Mouse (Mus musculus): ENCODE measurements around the gene Neu2. TPM values are rescaled to one million over a fixed set of nuclear protein-coding genes. Genes with fewer than 3 reads are reported as not detected.
A peak's percentile ranks its signal among the peaks of the same experiment; 100 is the strongest.

Neu2 gene
- polyA plus RNA-seq, 1 experiment from 2014 or later, result 1.2 TPM

DNA sequence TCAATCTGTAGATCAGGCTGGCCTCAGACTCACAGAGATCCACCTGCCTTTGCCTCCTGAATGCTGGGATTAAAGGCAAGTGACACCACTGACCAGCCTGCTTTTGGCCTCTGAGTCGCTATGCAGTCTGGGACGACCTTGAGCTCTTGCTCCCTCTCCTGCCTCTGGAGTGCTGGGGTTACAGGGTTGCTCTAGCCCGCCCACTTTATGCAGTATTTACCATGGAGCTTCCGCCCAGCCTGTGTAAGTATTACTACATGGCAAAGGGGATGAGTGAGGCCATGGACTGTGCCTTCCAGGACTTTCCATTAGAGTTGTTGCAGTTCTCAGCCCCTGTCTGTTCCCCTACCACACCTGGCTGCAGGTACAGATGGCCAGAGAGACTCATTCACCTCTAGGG lies 22.7 kb downstream of the Neu2 start:
- H3K9ac ChIP-seq (replicated peaks; ENCODE audit: low read length), result no peak overlapping the region
- H3K4me1 ChIP-seq (ENCODE audit: insufficient read depth, low read length), result no peaks in the 10 kb centered on the region
- no peak overlapping the region for H3K4me3 ChIP-seq (ENCODE audit: low read length)
- no peaks in the 10 kb centered on the region for H3K9me3 ChIP-seq (ENCODE audit: low read length)
- peak; percentile 27; the same call in 1 of the 2 replicates for ATAC-seq (ENCODE audit: low FRiP score, low TSS enrichment)
- no peak overlapping the region for H3K4me2 ChIP-seq (replicated peaks; ENCODE audit: low read depth, low read length)
- WGBS, result 85% methylated on average over 4 of the region's 4 CpGs
- no peak overlapping the region for H3K27ac ChIP-seq (ENCODE audit: low read length)
- no peaks in the 10 kb centered on the region for H3K36me3 ChIP-seq (ENCODE audit: insufficient read depth, low read length)
- no peaks in the 10 kb centered on the region for H3K27me3 ChIP-seq (ENCODE audit: insufficient read depth, low read length)

DNA sequence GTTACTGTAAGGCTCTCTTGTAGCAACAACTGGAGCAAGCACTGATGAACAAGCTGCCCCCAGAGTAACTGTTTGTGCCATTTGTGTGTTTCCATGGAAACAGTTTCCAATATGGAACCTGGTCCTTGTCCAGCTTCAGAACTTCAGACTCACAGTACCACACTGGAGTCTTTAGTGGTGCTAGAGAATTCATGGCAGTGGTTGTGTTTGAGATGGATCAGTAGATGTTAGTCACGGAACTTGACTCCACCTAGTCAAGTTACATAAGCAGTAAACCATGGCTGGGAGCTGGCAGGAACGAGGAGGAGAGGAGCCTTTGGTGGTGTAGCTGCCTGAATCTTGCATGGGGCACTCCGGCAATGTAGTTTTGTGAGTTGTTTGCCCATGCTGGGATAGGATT lies 24.4 kb downstream of the Neu2 start:
- H3K4me2 ChIP-seq (replicated peaks; ENCODE audit: low read depth, low read length), result no peak overlapping the region
- H3K27ac ChIP-seq (ENCODE audit: low read length), result no peak overlapping the region
- WGBS, result 53% methylated on average over 3 of the region's 3 CpGs
- H3K9me3 ChIP-seq (ENCODE audit: low read length), result no peaks in the 10 kb centered on the region
- H3K36me3 ChIP-seq (ENCODE audit: insufficient read depth, low read length), result no peaks in the 10 kb centered on the region
- H3K4me1 ChIP-seq (ENCODE audit: insufficient read depth, low read length), result no peaks in the 10 kb centered on the region
- no peak overlapping the region for H3K9ac ChIP-seq (replicated peaks; ENCODE audit: low read length)
- no peaks in the 10 kb centered on the region for H3K27me3 ChIP-seq (ENCODE audit: insufficient read depth, low read length)
- no peak overlapping the region for H3K4me3 ChIP-seq (ENCODE audit: low read length)
- ATAC-seq (ENCODE audit: low FRiP score, low TSS enrichment), result no peak

DNA sequence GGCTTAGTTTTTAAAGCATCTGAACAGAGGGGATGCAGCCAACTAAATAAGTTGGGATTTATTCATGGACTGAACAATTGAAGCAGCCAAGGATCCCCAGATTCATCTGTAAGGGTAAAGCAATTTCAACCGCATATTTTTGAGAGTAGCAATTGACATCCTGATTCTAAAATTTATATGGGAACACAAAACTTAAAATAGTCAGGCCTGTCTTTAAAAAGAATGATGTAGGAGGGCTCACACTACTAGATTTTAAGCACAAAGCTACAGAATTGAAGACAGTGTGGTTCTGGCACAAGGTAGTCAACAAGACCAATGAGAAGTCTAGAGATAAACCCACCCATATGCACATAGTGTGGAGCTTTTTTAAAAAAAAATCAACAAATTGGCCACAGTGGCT lies 27.3 kb downstream of the Neu2 start:
- Histone ChIP-seq H3K4me1 (ENCODE audit: insufficient read depth, low read length) (no peaks in the 10 kb centered on the region), H3K27me3 (ENCODE audit: insufficient read depth, low read length) (no peaks in the 10 kb centered on the region), H3K9me3 (ENCODE audit: low read length) (no peaks in the 10 kb centered on the region), H3K4me2 (replicated peaks; ENCODE audit: low read depth, low read length) (no peak overlapping the region), H3K36me3 (ENCODE audit: insufficient read depth, low read length) (no peaks in the 10 kb centered on the region), H3K27ac (ENCODE audit: low read length) (no peak overlapping the region), H3K4me3 (ENCODE audit: low read length) (no peak overlapping the region), H3K9ac (replicated peaks; ENCODE audit: low read length) (no peak overlapping the region)
- ATAC-seq (ENCODE audit: low FRiP score, low TSS enrichment), result no peak
- WGBS, result 91% methylated on average over 1 of the region's 1 CpGs

DNA sequence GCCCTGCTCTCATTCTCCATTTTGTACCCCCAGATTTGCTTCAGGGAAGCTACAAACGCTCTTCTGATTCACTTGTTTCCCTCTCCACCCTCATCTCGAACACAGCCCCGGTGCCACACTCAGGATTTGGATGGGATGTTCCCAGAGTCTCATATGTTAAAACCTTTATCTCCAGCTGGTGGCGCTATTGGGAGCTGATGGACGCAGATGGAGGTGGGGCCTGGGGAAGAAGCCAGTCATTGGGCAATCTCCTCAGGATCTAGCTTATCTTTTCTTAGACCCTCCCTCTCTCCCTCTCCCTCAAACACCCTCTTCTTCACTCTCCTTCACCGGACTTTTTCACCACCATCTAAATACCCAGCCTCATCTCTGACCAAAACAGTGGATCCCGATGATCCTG lies 31.9 kb downstream of the Neu2 start:
- Histone ChIP-seq H3K4me2 (replicated peaks; ENCODE audit: low read depth, low read length) (no peak overlapping the region), H3K36me3 (ENCODE audit: insufficient read depth, low read length) (no peaks in the 10 kb centered on the region)
- ATAC-seq (ENCODE audit: low FRiP score, low TSS enrichment), result no peak

DNA sequence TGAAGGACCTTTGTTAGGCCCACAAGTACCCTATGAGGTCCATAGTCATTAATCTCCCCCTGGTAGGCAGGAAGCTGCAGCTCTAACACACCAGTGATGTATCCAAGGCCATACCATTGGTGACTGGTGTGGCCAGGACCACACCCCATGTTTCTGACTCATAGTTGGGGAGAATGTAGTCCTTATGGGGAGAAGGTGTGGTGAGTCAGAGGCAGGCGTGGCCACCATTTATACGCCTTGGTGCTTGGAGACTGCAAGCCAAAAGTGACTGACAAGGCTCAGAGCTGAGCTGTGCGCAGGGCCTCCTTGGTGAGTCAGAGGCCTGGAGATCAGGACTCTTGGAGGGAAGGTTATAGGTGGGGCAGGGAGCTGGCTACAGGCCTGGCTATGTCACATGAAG lies 41.3 kb downstream of the Neu2 start:
- Histone ChIP-seq H3K9me3 (ENCODE audit: low read length) (no peaks in the 10 kb centered on the region), H3K4me1 (ENCODE audit: insufficient read depth, low read length) (no peaks in the 10 kb centered on the region), H3K27me3 (ENCODE audit: insufficient read depth, low read length) (no peaks in the 10 kb centered on the region), H3K4me2 (replicated peaks; ENCODE audit: low read depth, low read length) (no peak overlapping the region), H3K9ac (replicated peaks; ENCODE audit: low read length) (no peak overlapping the region), H3K4me3 (ENCODE audit: low read length) (no peak overlapping the region), H3K36me3 (ENCODE audit: insufficient read depth, low read length) (no peaks in the 10 kb centered on the region), H3K27ac (ENCODE audit: low read length) (no peak overlapping the region)
- WGBS, result 85% methylated on average over 3 of the region's 3 CpGs
- no peak for ATAC-seq (ENCODE audit: low FRiP score, low TSS enrichment)

More for the DNA sequence above, 31.9 kb downstream of the Neu2 start:
- H3K4me1 ChIP-seq (ENCODE audit: insufficient read depth, low read length), result no peaks in the 10 kb centered on the region
- no peaks in the 10 kb centered on the region for H3K27me3 ChIP-seq (ENCODE audit: insufficient read depth, low read length)
- 37% methylated on average over 7 of the region's 7 CpGs for WGBS
- H3K9me3 ChIP-seq (ENCODE audit: low read length), result no peaks in the 10 kb centered on the region
- H3K9ac ChIP-seq (replicated peaks; ENCODE audit: low read length), result no peak overlapping the region
- H3K27ac ChIP-seq (ENCODE audit: low read length), result no peak overlapping the region
- H3K4me3 ChIP-seq (ENCODE audit: low read length), result no peak overlapping the region

DNA sequence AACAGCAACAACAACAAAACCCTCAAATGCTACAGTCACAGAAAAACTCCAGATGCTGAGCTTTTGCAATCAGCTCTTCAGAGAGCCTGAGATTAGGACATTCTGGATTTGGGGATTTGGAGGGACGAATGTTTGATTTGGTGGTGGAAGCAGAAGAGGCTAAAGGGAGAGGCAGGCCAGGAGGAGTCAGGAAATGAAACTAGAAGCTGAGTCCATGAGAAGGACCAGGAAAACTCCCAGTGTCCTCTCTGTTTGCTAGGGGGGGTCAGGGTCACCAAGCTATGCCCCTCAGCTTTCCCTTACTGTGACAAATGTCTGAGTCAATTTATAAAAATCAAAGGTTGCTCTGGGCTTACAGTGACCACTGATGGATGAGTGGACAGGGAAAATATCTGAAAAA lies 43.9 kb downstream of the Neu2 start:
- Histone ChIP-seq H3K9me3 (ENCODE audit: low read length) (no peaks in the 10 kb centered on the region), H3K9ac (replicated peaks; ENCODE audit: low read length) (no peak overlapping the region), H3K27me3 (ENCODE audit: insufficient read depth, low read length) (no peaks in the 10 kb centered on the region), H3K4me2 (replicated peaks; ENCODE audit: low read depth, low read length) (no peak overlapping the region), H3K27ac (ENCODE audit: low read length) (no peak overlapping the region), H3K4me3 (ENCODE audit: low read length) (no peak overlapping the region), H3K36me3 (ENCODE audit: insufficient read depth, low read length) (no peaks in the 10 kb centered on the region), H3K4me1 (ENCODE audit: insufficient read depth, low read length) (no peaks in the 10 kb centered on the region)
- no peak for ATAC-seq (ENCODE audit: low FRiP score, low TSS enrichment)
- 87% methylated on average over 1 of the region's 1 CpGs for WGBS

DNA sequence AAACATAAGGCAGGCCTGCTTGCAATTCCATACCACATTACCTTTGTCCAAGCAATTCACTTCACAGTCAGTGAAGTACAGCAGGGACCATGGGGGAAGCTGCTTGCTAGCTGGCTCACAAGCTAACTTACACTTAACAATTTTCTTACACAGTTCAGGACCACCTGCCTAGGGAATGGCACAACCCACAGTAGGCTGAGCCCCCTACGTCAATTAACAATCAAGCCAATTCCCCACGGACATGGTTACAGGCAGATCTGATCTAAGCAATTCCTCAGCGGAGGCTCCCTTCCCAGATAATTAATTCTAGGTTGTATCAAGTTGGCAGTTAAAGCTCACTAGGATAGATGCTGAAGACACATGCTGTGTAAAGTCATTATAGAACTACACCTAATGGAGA lies 53.3 kb downstream of the Neu2 start:
- Histone ChIP-seq H3K27ac (ENCODE audit: low read length) (no peak overlapping the region), H3K9me3 (ENCODE audit: low read length) (no peaks in the 10 kb centered on the region), H3K9ac (replicated peaks; ENCODE audit: low read length) (no peak overlapping the region), H3K4me1 (ENCODE audit: insufficient read depth, low read length) (no peaks in the 10 kb centered on the region), H3K4me2 (replicated peaks; ENCODE audit: low read depth, low read length) (no peak overlapping the region), H3K36me3 (ENCODE audit: insufficient read depth, low read length) (no peaks in the 10 kb centered on the region), H3K27me3 (ENCODE audit: insufficient read depth, low read length) (no peaks in the 10 kb centered on the region), H3K4me3 (ENCODE audit: low read length) (no peak overlapping the region)
- no peak for ATAC-seq (ENCODE audit: low FRiP score, low TSS enrichment)
- WGBS, result 71% methylated on average over 3 of the region's 3 CpGs

DNA sequence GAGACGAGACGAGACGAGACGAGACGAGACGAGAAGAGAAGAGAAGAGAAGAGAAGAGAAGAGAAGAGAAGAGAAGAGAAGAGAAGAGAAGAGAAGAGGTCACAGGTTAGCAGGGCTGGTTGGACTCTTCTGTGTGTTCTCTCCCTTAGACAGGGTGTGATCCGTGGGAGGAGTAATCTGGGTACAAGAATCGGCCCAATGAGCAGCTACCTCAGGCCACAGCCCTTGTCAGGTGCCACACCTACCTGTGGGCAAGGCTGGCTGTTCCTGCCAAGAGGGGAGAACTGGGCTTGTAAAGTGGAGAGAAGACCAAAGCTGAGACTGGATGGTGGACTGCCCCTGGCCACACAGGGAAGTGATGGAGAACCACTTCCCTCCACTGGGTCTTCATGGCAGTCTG lies 56.1 kb downstream of the Neu2 start:
- no peak overlapping the region for H3K9ac ChIP-seq (replicated peaks; ENCODE audit: low read length)
- H3K9me3 ChIP-seq (ENCODE audit: low read length), result no peaks in the 10 kb centered on the region
- 81% methylated on average over 7 of the region's 8 CpGs for WGBS
- no peak overlapping the region for H3K27ac ChIP-seq (ENCODE audit: low read length)
- no peaks in the 10 kb centered on the region for H3K4me1 ChIP-seq (ENCODE audit: insufficient read depth, low read length)
- H3K27me3 ChIP-seq (ENCODE audit: insufficient read depth, low read length), result no peaks in the 10 kb centered on the region
- H3K4me2 ChIP-seq (replicated peaks; ENCODE audit: low read depth, low read length), result no peak overlapping the region
- H3K36me3 ChIP-seq (ENCODE audit: insufficient read depth, low read length), result no peaks in the 10 kb centered on the region
- ATAC-seq (ENCODE audit: low FRiP score, low TSS enrichment), result no peak
- H3K4me3 ChIP-seq (ENCODE audit: low read length), result no peak overlapping the region

DNA sequence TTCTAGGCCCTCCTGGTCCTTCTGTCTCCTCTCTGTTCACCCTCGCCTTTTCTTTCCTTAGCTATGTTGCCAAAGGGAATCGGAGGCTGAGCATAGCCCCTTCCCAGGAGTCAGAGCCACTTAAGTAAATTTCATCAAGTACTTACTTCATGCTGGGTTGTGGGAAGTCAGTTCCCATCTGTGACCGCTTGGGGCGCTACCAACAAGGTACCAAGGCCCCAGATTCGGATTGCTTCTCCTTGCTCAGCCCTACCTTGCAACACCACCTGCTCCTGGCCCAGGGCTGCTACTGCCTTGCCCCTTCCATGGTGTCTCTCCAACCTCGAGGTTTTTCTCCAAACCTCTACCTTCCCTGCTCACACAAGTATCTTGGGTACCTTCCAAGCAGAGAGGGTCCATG lies 58.7 kb downstream of the Neu2 start:
- ATAC-seq (ENCODE audit: low FRiP score, low TSS enrichment), result no peak
- Histone ChIP-seq H3K27ac (ENCODE audit: low read length) (no peak overlapping the region), H3K27me3 (ENCODE audit: insufficient read depth, low read length) (no peaks in the 10 kb centered on the region), H3K36me3 (ENCODE audit: insufficient read depth, low read length) (no peaks in the 10 kb centered on the region), H3K4me2 (replicated peaks; ENCODE audit: low read depth, low read length) (no peak overlapping the region), H3K9ac (replicated peaks; ENCODE audit: low read length) (no peak overlapping the region), H3K4me1 (ENCODE audit: insufficient read depth, low read length) (peaks cover 2% of the 10 kb centered on the region; the same call in 1 of the 2 replicates), H3K4me3 (ENCODE audit: low read length) (no peak overlapping the region), H3K9me3 (ENCODE audit: low read length) (no peaks in the 10 kb centered on the region)
- WGBS, result 55% methylated on average over 6 of the region's 6 CpGs

DNA sequence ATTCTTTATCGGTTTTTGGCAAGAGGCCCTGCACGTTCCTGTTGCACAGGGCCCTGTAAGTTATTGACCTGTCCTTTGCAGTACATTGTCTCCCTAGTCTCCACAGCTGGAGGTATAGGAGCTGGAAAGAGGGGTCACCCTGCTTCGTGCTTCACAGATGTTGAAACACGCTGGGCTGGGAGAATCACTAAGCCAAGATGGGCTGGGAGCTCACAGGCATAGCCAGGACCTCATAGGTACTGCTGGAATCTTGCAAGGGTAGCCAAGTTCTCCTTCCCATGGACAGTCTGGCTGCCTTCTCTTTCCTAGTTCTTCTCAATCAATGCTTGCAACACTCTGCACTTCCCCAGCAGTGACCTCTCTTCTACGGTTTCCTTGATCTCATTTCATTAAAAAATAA lies 63.6 kb downstream of the Neu2 start:
- H3K4me2 ChIP-seq (replicated peaks; ENCODE audit: low read depth, low read length), result no peak overlapping the region
- H3K4me3 ChIP-seq (ENCODE audit: low read length), result no peak overlapping the region
- 70% methylated on average over 5 of the region's 5 CpGs for WGBS
- no peaks in the 10 kb centered on the region for H3K27me3 ChIP-seq (ENCODE audit: insufficient read depth, low read length)
- no peak for ATAC-seq (ENCODE audit: low FRiP score, low TSS enrichment)
- no peaks in the 10 kb centered on the region for H3K36me3 ChIP-seq (ENCODE audit: insufficient read depth, low read length)
- H3K9me3 ChIP-seq (ENCODE audit: low read length), result no peaks in the 10 kb centered on the region
- peak overlapping the region; percentile 36; the same call in 1 of the 2 replicates for H3K27ac ChIP-seq (ENCODE audit: low read length)
- H3K4me1 ChIP-seq (ENCODE audit: insufficient read depth, low read length), result peaks cover 19% of the 10 kb centered on the region
- H3K9ac ChIP-seq (replicated peaks; ENCODE audit: low read length), result no peak overlapping the region

DNA sequence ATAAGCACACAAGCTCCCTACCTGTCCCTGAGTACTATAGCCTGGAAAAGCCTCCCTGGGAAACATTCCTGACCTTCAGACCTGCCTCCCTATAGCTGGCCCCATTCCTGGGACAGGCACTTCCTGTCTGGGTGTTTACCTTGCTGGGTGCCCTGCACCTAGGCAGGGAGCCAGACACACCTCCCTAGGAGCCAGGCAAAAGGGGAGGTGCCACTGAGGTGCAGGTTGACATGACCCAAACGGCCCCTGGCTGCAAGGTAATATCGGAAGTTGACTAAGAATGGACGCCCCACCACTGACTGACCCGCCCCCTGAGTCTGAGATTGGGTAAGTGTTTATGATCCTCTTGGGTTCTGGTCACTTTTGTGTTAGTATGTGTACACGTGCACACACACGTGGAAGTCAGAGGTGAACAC lies 64.1 kb downstream of the Neu2 start, which contains the start of gene Ngef:
Ngef (minus strand) TSS at position 71 of the 416 bp plus-strand sequence.
- H3K27me3 ChIP-seq (ENCODE audit: insufficient read depth, low read length), result no peaks in the 10 kb centered on the region
- H3K27ac ChIP-seq (ENCODE audit: low read length), result peak within 1 kb of the TSS; percentile 89
- no peak within 1 kb of the TSS for H3K4me2 ChIP-seq (replicated peaks; ENCODE audit: low read depth, low read length)
- peak; percentile 85 for ATAC-seq (ENCODE audit: low FRiP score, low TSS enrichment)
- no peaks in the 10 kb centered on the region for H3K36me3 ChIP-seq (ENCODE audit: insufficient read depth, low read length)
- peaks cover 19% of the 10 kb centered on the region for H3K4me1 ChIP-seq (ENCODE audit: insufficient read depth, low read length)
- no peak within 1 kb of the TSS for H3K9ac ChIP-seq (replicated peaks; ENCODE audit: low read length)
- no peak within 1 kb of the TSS for H3K4me3 ChIP-seq (ENCODE audit: low read length)
- H3K9me3 ChIP-seq (ENCODE audit: low read length), result no peaks in the 10 kb centered on the region
- 48% methylated on average over 6 of the region's 6 CpGs for WGBS
